Mouse (Mus musculus): Measurements from ENCODE around the gene Speer4c. TPM values are rescaled to one million over a fixed set of nuclear protein-coding genes. Genes with fewer than 3 reads are reported as not detected.

Speer4c gene
- total RNA-seq, 2 experiments from 2014 or later, result not detected

Other genes with a start within 250 kb of the Speer4c start
- gene Gm21149, start 237.7 kb downstream of the Speer4c start, total RNA-seq (2021), result not detected
- gene Gm21190, start 185.0 kb downstream of the Speer4c start, total RNA-seq (2021), result not detected
- not detected for gene Gm21083, start 136.9 kb downstream of the Speer4c start, total RNA-seq (2021)
- gene Speer4d, start 95.2 kb downstream of the Speer4c start, total RNA-seq (2021), result not detected
- not detected for gene 4930572O03Rik, start 57.2 kb downstream of the Speer4c start, total RNA-seq (2021)
- 100 to 1,000 TPM; 135 to 138 TPM for gene Cacna2d1, start 220.4 kb upstream of the Speer4c start, total RNA-seq (2021)

Data from left cerebral cortex, postnatal 4 days (tissue).